Mouse (Mus musculus) left cerebral cortex, adult 11 months (tissue): ENCODE results near the gene Vstm4.

Source experiments
- DNase-seq: peaks from one replicate; pipeline ENCODE4 v3.0.0; 2022; ENCODE audit warnings: low spot score

Vstm4 gene

GRCm38 (mm10) chr14:32856681-32857328 lies at the start of gene Vstm4:
Vstm4 (plus strand) TSS chr14:32856756.
- no peak for DNase-seq

GRCm38 (mm10) chr14:32810111-32810510 lies 46.4 kb upstream of the Vstm4 start:
- no peak for DNase-seq

GRCm38 (mm10) chr14:32812429-32812828 lies 44.1 kb upstream of the Vstm4 start:
- DNase-seq: no peak

- no peak for DNase-seq
These were observed 41.6 kb upstream of the Vstm4 start for GRCm38 (mm10) chr14:32814961-32815360.

- DNase-seq: no peak
These were observed 40.0 kb upstream of the Vstm4 start for GRCm38 (mm10) chr14:32816533-32816932.

- no peak for DNase-seq
These were observed 39.3 kb upstream of the Vstm4 start for GRCm38 (mm10) chr14:32817258-32817657.

GRCm38 (mm10) chr14:32819297-32819696 lies 37.3 kb upstream of the Vstm4 start:
- DNase-seq: no peak

- no peak for DNase-seq
These were observed 33.7 kb upstream of the Vstm4 start for GRCm38 (mm10) chr14:32822812-32823211.

- no peak for DNase-seq
These were observed 32.7 kb upstream of the Vstm4 start for GRCm38 (mm10) chr14:32823861-32824260.

- no peak for DNase-seq
These were observed 32.0 kb upstream of the Vstm4 start for GRCm38 (mm10) chr14:32824267-32825150.

- no peak for DNase-seq
These were observed 31.0 kb upstream of the Vstm4 start for GRCm38 (mm10) chr14:32825426-32826032.

GRCm38 (mm10) chr14:32827165-32827564 lies 29.4 kb upstream of the Vstm4 start:
- DNase-seq: no peak

GRCm38 (mm10) chr14:32827994-32828650 lies 28.4 kb upstream of the Vstm4 start:
- DNase-seq: no peak

GRCm38 (mm10) chr14:32833847-32834246 lies 22.7 kb upstream of the Vstm4 start, which contains the start of gene Fam170b:
Fam170b (plus strand) TSS chr14:32833962.
- DNase-seq: no peak

- no peak for DNase-seq
These were observed 21.4 kb upstream of the Vstm4 start for GRCm38 (mm10) chr14:32835181-32835580.

- DNase-seq: no peak
These were observed 21.0 kb upstream of the Vstm4 start for GRCm38 (mm10) chr14:32835596-32835995.

- DNase-seq: no peak
These were observed 20.4 kb upstream of the Vstm4 start for GRCm38 (mm10) chr14:32836191-32836590.

GRCm38 (mm10) chr14:32842052-32842451 lies 14.5 kb upstream of the Vstm4 start:
- no peak for DNase-seq

GRCm38 (mm10) chr14:32854059-32854458 lies 2.5 kb upstream of the Vstm4 start:
- no peak for DNase-seq

GRCm38 (mm10) chr14:32856246-32856645 lies 310 bp upstream of the Vstm4 start:
- no peak for DNase-seq

- DNase-seq: no peak
These were observed 1.8 kb downstream of the Vstm4 start for GRCm38 (mm10) chr14:32858361-32858760.

- no peak for DNase-seq
These were observed 2.5 kb downstream of the Vstm4 start for GRCm38 (mm10) chr14:32858941-32859510.
